Mouse (Mus musculus) frontal cortex, postnatal 36 days (tissue): ENCODE data around the gene Slc25a12.
"Not testable (repeated sequence)": the region's sequence is repeated elsewhere in the genome, so short reads cannot be mapped to it uniquely, and the experiment has no call there.

Source experiments
- DNase-seq, 2 experiments: peaks; one replicate each; pipeline ENCODE4 v3.0.0; 2022; ENCODE audit warnings: low spot score in 2 of 2

The Slc25a12 gene

DNA sequence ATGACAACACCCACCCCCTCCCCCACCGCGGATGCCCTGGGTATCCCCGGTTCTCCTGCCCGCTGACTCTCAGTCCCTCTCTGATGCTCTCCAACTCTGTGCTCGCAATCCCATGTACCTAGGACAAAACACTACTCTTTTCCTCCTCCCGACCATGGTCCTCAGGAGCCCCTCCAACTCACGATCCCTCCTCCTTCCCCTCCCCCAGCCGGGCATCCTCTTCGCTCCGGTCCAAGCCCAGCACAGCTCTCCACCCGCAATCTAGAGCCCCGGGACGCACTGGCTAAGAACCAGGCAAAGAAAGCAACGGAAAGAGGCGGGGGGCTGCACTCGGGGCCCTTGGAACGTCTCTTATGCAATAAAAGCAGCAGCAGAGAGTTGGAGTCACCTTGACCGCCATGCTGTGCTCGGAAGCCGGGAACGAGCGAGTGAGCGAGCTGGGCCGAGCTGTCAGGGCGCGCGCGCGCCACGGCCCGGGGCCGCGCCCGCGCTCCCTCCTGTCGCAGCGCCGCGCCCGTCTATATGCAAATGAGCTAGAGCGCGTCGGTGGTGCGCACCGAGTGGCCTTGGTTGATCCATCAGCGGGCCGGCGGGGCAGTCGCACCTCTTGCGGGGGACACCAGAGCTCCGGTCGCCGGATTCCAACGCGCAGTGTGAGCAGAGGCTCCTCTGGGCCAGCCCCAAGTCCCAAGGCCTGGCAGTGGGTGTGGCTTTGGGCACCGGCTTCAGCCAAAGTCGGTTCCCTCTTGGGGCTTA lies at the start of gene Slc25a12:
Gene Slc25a12, minus strand, starts transcription at position 625 of the 756 bp plus-strand sequence.
- peak; percentile 70 for DNase-seq

DNA sequence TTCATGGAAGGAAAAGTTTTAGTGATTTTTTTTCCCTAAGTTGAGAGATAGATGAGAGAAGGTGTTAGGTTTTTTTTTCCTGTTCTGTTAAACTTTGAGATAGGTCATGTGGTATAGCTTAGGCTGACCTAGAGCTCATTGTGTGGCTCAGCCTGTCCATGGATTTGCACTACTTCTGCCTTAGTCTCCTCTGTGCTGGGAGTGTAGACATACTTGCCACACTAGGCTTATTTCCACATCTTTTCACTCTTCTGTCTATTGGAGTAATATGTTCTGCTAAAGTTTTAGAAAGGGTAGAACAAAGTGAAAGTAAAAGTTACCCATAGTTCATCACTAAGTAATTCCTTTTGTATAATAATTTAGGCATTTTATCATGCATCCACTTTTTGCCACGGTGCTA lies 38.1 kb upstream of the Slc25a12 start:
- DNase-seq = no peak

DNA sequence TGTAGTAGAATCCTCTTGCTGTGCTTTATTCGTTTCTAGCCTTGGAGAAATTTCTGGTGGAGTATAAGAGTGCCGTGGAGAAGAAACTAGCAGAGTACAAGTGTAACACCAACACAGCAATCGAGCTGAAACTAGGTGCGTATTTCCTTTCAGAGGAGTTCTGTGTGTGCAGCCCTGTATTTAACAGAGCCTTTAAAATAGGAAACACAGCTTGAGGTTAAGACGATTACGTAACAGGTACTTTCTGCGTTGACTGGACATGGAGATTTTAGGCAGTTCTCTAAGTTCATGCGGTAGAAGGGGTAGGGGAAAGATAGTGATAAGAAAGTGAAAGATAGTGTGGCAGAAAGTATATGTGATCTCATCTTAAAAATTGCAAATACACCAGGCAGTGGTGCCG lies 22.3 kb upstream of the Slc25a12 start:
- no peak for DNase-seq

DNA sequence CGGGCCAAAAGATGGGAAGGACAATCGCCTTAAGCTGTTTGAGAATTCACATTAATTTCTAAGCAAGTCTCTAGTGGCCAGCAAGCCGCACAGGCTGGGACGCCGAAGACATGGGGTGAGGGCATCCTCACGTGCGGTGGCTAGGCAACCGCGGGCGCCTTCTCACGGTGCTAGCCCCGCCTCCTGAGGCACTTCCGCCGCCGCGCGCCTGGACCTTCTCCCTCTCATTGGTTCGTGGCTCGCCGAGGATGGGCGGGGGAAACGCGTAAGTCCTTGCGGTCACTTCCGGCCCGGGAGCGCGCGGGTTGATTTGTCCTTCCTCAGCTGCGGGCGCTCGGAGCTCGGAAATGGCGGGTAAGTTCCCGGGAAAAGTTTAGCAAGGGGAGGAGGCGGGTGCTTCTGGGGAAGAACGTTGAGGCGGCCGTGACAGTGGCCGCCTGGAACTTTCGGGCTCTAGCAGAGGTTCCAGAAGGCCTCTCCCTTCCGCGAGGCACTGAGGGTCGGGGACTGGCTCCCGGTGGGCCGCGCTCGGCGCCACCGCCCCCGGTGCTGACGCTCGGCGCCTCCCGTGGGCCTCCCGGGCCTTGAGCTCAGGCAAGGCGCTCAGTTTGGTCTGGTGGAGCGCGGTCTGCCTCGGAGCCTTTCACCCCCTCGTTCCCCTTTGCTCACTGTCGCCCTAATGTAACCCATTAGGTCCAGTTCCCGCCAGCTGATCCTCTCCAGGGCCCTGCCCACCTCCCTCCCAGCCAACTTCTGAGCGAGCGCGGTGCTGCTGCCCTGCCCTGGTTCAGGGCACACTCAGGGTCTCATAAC lies 21.6 kb upstream of the Slc25a12 start, which contains the start of gene Hat1:
Gene Hat1, plus strand, starts transcription at position 8 of the 813 bp plus-strand sequence.
- peak; percentile 94 to 96 for DNase-seq

DNA sequence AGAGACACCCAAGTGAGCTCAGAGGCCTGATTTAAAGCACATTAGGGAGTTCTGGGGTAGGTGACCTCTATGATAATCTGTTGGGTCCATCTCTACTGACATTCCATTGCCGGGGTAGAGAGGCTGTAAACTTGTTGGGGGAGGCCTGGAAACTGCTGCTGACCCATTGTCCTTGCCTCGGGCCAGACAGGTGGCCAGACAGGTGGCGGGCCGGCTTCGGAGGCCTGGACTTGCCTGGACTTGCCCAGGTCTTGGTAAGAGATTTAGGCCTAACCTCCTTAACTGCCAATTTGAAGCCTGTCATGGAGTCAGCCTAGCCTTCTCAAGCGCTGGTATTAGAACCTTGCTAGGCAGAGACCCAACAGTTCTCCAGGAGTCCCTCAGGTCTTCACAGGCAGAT lies 20.2 kb upstream of the Slc25a12 start:
- DNase-seq = no peak

DNA sequence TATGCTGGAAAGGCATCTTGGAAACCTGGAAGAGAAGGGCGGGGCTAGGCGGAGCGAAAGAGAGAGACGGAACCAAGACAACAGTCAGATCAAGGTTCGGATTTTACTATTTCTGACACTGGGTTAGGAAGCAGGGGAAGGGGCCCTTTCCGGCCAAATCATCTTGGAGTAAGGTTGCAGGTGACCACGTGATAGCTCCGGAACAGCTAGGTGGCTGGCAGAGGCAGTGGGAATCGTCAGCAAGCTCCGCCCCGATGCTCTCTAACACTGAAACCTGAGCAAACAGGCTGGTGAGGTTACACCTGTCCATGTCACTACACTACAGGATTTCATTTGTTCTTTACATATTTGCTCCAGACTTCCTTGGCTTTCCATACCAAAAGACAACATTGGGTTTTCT lies 16.3 kb upstream of the Slc25a12 start:
- DNase-seq = no peak

DNA sequence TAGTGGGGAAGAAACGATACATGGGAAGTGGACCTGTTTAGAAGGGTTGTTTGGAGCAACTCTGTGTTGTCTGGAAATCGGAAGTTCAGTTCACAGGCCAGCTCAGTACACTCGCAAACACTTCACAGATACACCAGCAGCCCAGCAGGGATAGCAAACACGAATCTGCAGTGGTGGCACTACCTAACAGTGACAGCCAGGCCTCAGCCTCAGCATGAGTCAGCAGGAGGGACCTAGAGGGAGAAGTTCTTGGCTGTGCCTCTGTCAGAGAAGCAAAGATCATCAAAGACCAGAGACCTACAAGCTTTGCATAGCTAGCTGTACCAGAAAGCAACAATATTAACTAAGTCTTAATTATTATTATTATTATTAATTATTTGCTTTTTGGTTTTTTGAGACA lies 14.4 kb upstream of the Slc25a12 start:
- DNase-seq = no peak

DNA sequence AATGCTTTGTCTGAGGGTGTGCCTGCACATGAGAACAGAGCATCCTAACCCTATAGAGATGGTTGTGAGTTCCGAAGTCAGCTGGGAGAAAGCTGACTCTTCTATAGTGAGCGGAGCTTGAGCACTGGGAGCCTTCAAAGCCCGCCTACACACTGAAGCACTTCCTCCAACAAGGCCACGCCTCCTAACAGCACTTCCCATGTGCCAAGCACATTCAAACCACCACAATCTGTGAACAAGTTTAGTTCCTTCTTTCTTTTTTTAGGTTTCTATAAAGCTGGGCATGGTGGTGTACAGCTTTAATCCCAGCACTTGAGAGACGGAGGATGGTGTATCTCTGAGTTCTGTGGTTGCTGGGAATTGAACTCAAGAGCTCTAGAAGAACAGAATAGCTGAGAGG lies 9.9 kb upstream of the Slc25a12 start:
- no peak for DNase-seq

DNA sequence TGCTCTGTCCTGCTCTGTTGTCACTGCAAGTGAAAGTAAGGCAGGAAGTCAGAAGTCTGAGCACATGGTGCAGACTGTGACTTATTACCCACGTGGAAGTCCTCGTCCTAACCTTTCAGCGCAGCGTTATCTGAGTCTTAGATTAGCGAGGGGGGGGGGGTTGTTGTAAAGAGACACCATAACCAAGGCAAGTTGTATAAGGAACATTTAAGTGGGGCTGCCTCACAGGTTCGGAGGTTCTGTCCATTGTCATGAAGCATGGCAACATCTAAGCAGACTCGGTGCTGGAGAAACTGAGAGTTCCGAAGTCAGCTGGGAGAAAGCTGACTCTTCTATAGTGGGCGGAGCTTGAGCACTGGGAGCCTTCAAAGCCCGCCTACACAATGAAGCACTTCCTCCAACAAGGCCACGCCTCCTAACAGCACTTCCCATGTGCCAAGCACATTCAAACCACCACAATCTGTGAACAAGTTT lies 8.9 kb upstream of the Slc25a12 start:
- no peak for DNase-seq

DNA sequence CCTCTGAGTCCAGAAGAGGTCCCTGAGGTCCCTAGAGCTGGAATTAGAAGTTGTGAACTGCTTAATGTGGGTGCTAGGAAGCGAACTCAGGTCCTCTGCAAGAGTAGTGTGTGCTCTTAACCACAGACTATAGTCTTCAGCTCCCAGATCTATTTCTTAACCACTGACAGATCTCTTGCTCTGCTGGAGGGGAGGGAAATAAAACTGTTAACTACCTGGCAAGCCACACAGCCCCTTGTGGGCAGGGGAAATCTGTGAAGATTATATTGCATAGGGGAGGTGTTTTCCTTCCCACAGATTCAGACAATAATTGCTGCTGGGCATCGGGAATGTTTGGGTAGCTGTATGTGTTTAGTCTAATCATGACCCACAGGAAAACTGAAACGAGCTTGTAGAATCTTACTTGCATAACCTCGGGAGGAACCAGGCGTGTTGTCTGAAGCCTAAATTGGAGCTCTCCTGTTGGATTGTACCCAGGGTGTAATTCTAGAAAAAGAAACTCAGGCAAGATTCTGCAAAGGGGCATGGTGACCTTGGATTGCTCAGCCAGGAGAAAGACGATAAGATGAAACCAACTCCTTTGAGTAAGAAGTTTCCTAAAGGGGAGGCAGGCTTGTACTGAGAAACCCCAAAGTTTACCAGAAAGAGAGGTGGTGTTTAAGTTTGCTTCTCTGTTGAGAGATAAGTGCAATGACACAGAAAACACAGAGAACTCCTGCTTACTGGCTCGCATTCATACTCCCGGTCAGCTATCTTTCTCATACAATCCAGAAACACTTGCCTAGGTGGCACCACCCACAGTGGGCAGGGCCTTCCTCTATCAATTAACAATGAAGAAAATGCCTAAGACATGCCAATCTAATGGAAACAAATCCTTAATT lies 7.0 kb upstream of the Slc25a12 start:
- DNase-seq = no peak

DNA sequence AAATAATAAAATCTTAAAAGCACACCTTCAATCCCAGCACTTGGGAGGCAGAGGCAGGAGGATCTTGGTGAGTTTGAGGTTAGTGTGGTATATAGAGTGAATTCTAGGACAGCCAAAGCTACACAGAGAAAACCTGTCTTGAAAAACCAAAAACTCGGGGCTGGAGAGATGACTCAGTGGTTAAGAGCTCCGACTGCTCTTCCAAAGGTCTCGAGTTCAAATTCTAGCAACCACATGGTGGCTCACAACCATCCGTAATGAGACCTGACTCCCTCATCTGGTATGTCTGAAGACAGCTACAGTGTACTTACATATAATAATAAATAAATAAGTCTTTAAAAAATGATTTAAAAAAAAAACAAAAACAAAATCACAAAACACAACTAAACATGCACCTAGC lies 4.7 kb upstream of the Slc25a12 start:
- not testable (repeated sequence) for DNase-seq

DNA sequence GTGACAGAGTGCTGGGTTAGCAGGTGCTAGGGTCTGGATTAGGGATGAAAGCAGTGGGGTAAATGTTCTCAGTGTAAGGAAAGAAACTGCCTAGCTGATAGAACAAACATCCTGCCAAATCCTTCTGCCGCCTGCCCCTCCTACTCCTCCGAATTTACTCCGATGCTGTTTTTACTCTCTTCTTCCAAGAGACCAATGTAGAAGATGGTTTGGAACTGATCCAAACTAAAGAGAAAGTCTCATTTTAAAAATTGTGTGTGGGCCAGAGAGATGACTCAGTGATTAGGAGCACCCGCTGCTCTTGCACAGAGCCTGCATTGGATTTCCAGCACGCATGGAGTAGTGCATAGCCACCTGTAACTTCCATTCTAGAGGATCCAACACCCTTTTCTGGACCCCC lies 4.2 kb upstream of the Slc25a12 start:
- peak; percentile 28 to 70 for DNase-seq

DNA sequence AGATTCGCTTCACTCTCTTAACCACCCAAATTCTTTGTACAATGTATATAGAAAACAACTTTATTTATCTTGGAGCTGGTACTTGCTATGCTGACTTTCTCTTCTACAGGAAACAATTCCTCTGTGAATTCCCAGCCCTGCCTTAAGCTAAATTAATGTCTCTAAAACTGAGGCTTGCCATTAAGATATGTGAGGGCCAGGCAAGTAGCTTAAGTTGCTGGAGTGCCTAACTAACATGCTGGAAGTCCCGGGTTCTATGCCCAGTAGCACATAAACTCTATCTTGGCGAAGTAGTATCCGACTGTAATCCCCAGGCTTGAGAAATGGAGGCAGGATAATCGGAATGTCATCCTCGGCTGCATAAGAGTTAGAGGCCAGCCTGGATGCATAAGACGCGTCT lies 537 bp upstream of the Slc25a12 start:
- DNase-seq = no peak

DNA sequence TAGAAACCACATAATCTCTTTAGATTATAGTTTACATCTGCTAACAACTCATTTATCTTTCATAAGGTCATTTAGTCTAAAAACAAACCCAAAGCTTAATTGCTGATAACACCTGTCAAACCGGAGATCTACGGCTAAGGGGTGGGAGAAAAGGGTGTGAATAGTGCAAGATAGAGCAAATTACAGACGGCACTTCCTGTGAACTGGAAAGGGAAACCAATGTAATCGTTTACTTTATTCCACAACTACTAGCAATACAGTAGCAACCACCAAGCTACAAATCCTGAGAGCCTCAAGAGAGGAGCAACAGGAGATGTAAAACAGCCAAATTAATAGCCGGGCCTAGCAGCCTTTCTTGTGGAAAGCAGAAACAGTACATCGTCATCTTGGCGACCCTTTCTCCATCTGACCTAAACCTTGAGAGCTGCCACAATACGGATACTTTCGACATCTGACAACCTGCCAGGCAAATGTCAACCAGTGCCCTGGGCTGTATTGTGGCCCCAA lies 878 bp downstream of the Slc25a12 start:
- peak in 1 of 2 experiments; percentile 36 for DNase-seq

DNA sequence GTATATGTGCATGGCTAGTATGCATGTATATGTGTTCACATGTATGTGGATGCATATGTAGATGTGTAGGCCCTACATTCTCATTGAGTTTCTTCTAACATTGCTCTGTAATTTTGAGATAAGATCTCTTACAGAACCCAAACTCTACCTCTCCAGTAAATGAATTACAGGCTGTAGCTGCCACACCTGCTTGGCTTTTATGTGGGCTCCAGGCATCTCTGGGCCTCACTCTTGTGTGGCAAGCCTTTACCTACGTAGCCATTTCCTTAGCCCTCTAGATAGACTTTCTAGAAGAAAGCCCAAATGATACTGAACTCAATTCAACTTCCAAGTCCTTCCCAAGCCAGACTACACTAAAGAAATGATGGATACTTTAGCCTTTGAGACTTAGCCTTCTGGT lies 7.4 kb downstream of the Slc25a12 start:
- DNase-seq = no peak

DNA sequence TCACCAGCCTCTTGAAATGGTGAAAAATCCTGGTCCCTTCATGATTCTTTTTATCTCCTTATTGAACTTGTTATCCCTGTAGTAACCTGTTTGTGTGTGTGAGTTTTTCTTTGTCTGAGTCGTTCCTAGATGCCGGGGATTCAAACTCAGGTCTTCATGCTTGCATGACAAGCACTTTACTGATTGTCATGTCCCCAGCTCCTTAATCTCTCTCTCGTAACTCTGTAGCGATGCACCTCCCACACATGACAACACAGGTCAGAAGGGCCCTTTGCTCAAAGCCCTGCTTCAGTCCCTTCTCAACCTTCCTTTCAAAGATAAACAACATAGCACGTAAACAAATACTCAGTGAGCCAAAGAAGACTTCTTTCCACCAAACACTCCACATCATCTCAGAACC lies 9.2 kb downstream of the Slc25a12 start:
- DNase-seq = no peak

DNA sequence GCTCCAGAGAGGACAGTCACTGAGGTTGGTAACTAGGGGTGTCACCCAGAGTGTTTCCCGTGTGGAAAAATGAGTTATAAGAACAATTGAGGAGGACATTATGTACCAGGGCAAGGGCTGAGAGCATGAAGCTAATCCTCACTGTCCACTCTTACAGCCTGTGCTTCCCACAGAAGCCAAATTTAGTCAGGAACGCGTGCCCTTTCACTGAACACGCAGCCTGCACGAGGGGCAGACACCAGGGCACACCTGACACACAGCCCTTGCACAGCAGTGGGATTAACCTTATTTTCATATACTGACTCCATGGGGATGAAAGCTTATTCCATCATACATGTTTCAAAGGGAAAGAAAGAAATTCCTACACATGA lies 13.5 kb downstream of the Slc25a12 start:
- DNase-seq = no peak

DNA sequence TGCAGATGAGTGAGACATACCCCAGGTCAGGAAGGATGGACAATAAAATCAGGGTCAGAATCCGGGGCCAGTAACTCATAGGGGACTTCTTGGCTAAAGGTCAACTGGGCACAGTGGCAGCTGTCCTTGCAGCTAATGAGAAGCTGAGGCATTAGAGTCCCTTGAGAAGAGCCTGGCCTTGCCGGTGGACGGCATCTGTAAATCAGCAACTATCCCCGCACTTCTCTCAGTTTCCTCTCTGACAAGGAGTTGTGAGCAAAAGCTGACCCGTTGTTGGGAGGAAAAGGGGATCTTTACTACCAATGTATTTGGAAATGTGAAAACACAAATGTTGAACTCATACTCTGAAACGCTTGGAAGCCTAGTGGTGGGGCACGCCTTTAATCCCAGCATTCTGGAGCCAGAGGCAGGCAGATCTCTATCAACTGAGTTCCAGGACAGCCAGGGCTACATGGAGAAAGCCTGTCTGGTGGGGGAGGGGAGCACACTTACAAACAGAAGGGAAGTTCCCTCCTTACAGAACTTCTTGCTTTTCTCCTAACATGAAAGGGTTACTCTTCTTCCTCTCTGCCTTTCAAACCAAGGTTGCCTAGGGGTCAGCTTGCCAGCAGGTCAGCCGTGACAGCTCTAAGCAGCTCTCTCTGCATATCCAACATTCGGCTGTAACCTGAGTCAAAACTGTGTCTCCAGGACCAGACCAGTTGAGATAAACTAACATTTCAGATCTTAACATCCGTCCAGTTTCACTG lies 14.1 kb downstream of the Slc25a12 start:
- no peak for DNase-seq

DNA sequence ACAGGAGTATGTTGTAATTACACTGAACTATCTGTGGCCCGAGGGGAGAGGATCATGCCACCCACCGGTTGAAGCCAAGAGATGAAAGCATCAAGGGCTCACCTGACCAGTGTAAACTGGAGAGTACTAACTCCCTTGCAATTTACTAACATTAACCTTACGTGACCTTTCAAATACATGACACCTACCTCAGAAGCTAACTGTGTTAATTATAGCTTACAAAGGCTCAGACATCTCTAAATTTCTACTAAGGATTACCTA lies 15.9 kb downstream of the Slc25a12 start:
- DNase-seq = no peak

DNA sequence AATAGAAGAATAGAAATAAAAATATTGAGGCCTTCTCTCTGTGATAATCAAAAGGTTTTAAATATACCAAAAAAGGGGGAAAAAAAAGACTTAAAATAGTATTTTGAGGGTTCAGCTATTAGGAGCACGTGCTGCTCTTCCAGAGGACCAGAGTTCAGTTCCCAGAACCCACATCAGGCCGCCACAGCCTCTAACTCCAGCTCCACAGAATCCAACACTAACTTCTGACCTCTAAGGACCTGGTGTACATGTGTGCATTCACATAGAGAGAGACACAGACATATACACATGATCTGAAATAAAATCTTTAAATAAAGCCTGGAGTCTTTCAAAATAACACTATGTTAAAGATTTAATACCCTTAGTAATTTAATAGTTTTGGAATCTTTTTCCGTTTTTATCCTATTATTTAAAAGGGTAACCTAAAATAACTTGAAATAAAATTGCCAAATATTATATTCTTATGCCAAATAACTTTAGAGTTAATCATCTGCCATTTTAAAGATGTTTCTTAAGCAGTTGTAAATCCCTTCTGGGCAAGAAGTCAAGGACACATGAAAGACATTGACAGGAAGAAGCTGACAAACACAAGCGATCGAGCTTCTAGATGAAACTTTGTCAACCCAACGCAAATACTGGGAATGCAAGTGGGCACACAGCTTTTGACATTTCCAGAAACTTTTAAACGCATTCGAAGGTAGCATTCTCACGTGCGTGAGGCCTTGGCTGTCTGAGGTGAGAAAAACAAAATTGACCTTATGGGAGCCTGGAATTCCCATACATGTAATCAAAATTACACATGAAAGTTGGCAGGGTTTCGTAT lies 16.4 kb downstream of the Slc25a12 start:
- no peak for DNase-seq

DNA sequence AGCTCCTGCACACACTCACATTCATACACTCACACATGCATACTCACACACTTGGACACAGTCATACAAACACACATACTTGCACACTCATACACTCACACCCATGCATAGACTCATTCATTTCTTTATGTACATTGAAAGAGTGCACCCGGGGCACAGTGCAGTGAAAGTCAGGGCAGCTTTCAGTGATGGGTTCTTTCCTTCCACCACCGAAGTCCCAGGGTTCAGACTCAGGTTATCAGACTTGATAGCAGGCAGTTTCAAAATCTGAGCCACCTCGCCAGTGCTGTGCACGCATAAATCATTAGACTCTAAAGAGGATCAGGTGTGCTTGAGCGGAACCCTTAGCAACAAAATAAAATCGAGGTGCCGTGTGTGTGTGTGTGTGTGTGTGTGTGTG lies 17.4 kb downstream of the Slc25a12 start:
- DNase-seq = no peak
